Mouse (Mus musculus): ENCODE data around the gene Gkn3. TPM values are rescaled to one million over a fixed set of nuclear protein-coding genes. Genes with fewer than 3 reads are reported as not detected.

Gkn3 gene
- polyA plus RNA-seq, 1 experiment from 2014 or later, result 0.42 TPM

GRCm38 (mm10) chr6:87383926-87384691 lies 4.6 kb downstream of the Gkn3 start:
- no peak for ATAC-seq (ENCODE audit: low read depth)
- no peak overlapping the region for H3K27ac ChIP-seq (ENCODE audit: low read depth, low read length)
- 14% methylated on average over 24 of the region's 24 CpGs for WGBS
- H3K36me3 ChIP-seq (ENCODE audit: control insufficient read depth, insufficient read depth, low read length), result no peaks in the 10 kb centered on the region
- H3K4me3 ChIP-seq (ENCODE audit: low read depth, low read length), result peak overlapping the region; percentile 15; the same call in 1 of the 2 replicates
- no peaks in the 10 kb centered on the region for H3K4me1 ChIP-seq (ENCODE audit: control insufficient read depth, insufficient read depth, low read length)
- H3K4me2 ChIP-seq (ENCODE audit: low read depth, low read length), result peak overlapping the region; percentile 53
- no peaks in the 10 kb centered on the region for H3K27me3 ChIP-seq (ENCODE audit: control insufficient read depth, insufficient read depth, low read length)
- H3K9ac ChIP-seq (replicated peaks; ENCODE audit: low read depth, low read length), result no peak overlapping the region
- no peaks in the 10 kb centered on the region for H3K9me3 ChIP-seq (ENCODE audit: control insufficient read depth, low read length)

GRCm38 (mm10) chr6:87373057-87373456 lies 15.7 kb downstream of the Gkn3 start, which contains the start of gene Gkn2:
TSS of gene Gkn2 (plus strand) at chr6:87373357.
- 92% methylated on average over 9 of the region's 9 CpGs for WGBS
- no peak within 1 kb of the TSS for H3K4me2 ChIP-seq (ENCODE audit: low read depth, low read length)
- ATAC-seq (ENCODE audit: low read depth), result no peak

GRCm38 (mm10) chr6:87369223-87369622 lies 19.5 kb downstream of the Gkn3 start:
- no peak for ATAC-seq (ENCODE audit: low read depth)
- Histone ChIP-seq H3K27ac (ENCODE audit: low read depth, low read length) (no peak overlapping the region), H3K4me2 (ENCODE audit: low read depth, low read length) (no peak overlapping the region), H3K9ac (replicated peaks; ENCODE audit: low read depth, low read length) (no peak overlapping the region), H3K9me3 (ENCODE audit: control insufficient read depth, low read length) (no peaks in the 10 kb centered on the region), H3K27me3 (ENCODE audit: control insufficient read depth, insufficient read depth, low read length) (no peaks in the 10 kb centered on the region), H3K4me3 (ENCODE audit: low read depth, low read length) (no peak overlapping the region), H3K4me1 (ENCODE audit: control insufficient read depth, insufficient read depth, low read length) (no peaks in the 10 kb centered on the region), H3K36me3 (ENCODE audit: control insufficient read depth, insufficient read depth, low read length) (no peaks in the 10 kb centered on the region)
- 92% methylated on average over 5 of the region's 5 CpGs for WGBS

More at GRCm38 (mm10) chr6:87373057-87373456, 15.7 kb downstream of the Gkn3 start, which contains the start of gene Gkn2:
- Histone ChIP-seq H3K27ac (ENCODE audit: low read depth, low read length) (no peak within 1 kb of the TSS), H3K9me3 (ENCODE audit: control insufficient read depth, low read length) (no peaks in the 10 kb centered on the region), H3K4me3 (ENCODE audit: low read depth, low read length) (no peak within 1 kb of the TSS), H3K4me1 (ENCODE audit: control insufficient read depth, insufficient read depth, low read length) (no peaks in the 10 kb centered on the region), H3K9ac (replicated peaks; ENCODE audit: low read depth, low read length) (no peak within 1 kb of the TSS), H3K27me3 (ENCODE audit: control insufficient read depth, insufficient read depth, low read length) (no peaks in the 10 kb centered on the region), H3K36me3 (ENCODE audit: control insufficient read depth, insufficient read depth, low read length) (no peaks in the 10 kb centered on the region)

- WGBS, result 57% methylated on average over 5 of the region's 5 CpGs
- H3K9ac ChIP-seq (replicated peaks; ENCODE audit: low read depth, low read length), result no peak overlapping the region
- no peak overlapping the region for H3K4me3 ChIP-seq (ENCODE audit: low read depth, low read length)
- ATAC-seq (ENCODE audit: low read depth), result no peak
- no peaks in the 10 kb centered on the region for H3K27me3 ChIP-seq (ENCODE audit: control insufficient read depth, insufficient read depth, low read length)
- H3K36me3 ChIP-seq (ENCODE audit: control insufficient read depth, insufficient read depth, low read length), result no peaks in the 10 kb centered on the region
- H3K27ac ChIP-seq (ENCODE audit: low read depth, low read length), result no peak overlapping the region
- no peak overlapping the region for H3K4me2 ChIP-seq (ENCODE audit: low read depth, low read length)
- no peaks in the 10 kb centered on the region for H3K9me3 ChIP-seq (ENCODE audit: control insufficient read depth, low read length)
- no peaks in the 10 kb centered on the region for H3K4me1 ChIP-seq (ENCODE audit: control insufficient read depth, insufficient read depth, low read length)
Observed at GRCm38 (mm10) chr6:87354441-87354840, 34.3 kb downstream of the Gkn3 start.

GRCm38 (mm10) chr6:87350829-87351228 lies 37.9 kb downstream of the Gkn3 start, which contains the start of gene Gkn1:
TSS of gene Gkn1 (minus strand) at chr6:87350942.
- no peak within 1 kb of the TSS for H3K4me2 ChIP-seq (ENCODE audit: low read depth, low read length)
- no peak within 1 kb of the TSS for H3K27ac ChIP-seq (ENCODE audit: low read depth, low read length)
- H3K4me3 ChIP-seq (ENCODE audit: low read depth, low read length), result no peak within 1 kb of the TSS
- ATAC-seq (ENCODE audit: low read depth), result no peak
- H3K9ac ChIP-seq (replicated peaks; ENCODE audit: low read depth, low read length), result no peak within 1 kb of the TSS
- 92% methylated on average over 8 of the region's 8 CpGs for WGBS
- H3K4me1 ChIP-seq (ENCODE audit: control insufficient read depth, insufficient read depth, low read length), result no peaks in the 10 kb centered on the region
- H3K9me3 ChIP-seq (ENCODE audit: control insufficient read depth, low read length), result no peaks in the 10 kb centered on the region
- no peaks in the 10 kb centered on the region for H3K27me3 ChIP-seq (ENCODE audit: control insufficient read depth, insufficient read depth, low read length)
- H3K36me3 ChIP-seq (ENCODE audit: control insufficient read depth, insufficient read depth, low read length), result no peaks in the 10 kb centered on the region

GRCm38 (mm10) chr6:87335935-87336295 lies 52.8 kb downstream of the Gkn3 start:
- WGBS, result 34% methylated on average over 6 of the region's 6 CpGs
- Histone ChIP-seq H3K4me3 (ENCODE audit: low read depth, low read length) (no peak overlapping the region), H3K4me1 (ENCODE audit: control insufficient read depth, insufficient read depth, low read length) (peaks cover 4% of the 10 kb centered on the region; the same call in 1 of the 2 replicates), H3K9ac (replicated peaks; ENCODE audit: low read depth, low read length) (no peak overlapping the region), H3K27ac (ENCODE audit: low read depth, low read length) (no peak overlapping the region), H3K36me3 (ENCODE audit: control insufficient read depth, insufficient read depth, low read length) (no peaks in the 10 kb centered on the region), H3K9me3 (ENCODE audit: control insufficient read depth, low read length) (no peaks in the 10 kb centered on the region), H3K27me3 (ENCODE audit: control insufficient read depth, insufficient read depth, low read length) (no peaks in the 10 kb centered on the region), H3K4me2 (ENCODE audit: low read depth, low read length) (no peak overlapping the region)
- ATAC-seq (ENCODE audit: low read depth), result no peak

- Histone ChIP-seq H3K4me1 (ENCODE audit: control insufficient read depth, insufficient read depth, low read length) (peaks cover 4% of the 10 kb centered on the region; the same call in 1 of the 2 replicates), H3K4me2 (ENCODE audit: low read depth, low read length) (peak within 1 kb of the TSS; percentile 83), H3K27ac (ENCODE audit: low read depth, low read length) (peak within 1 kb of the TSS; percentile 60; the same call in 1 of the 2 replicates), H3K4me3 (ENCODE audit: low read depth, low read length) (peak within 1 kb of the TSS; percentile 58), H3K9ac (replicated peaks; ENCODE audit: low read depth, low read length) (peak within 1 kb of the TSS; percentile 68), H3K9me3 (ENCODE audit: control insufficient read depth, low read length) (no peaks in the 10 kb centered on the region), H3K36me3 (ENCODE audit: control insufficient read depth, insufficient read depth, low read length) (no peaks in the 10 kb centered on the region), H3K27me3 (ENCODE audit: control insufficient read depth, insufficient read depth, low read length) (no peaks in the 10 kb centered on the region)
- peak; percentile 86 for ATAC-seq (ENCODE audit: low read depth)
- WGBS, result under 1% methylated on average over 49 of the region's 54 CpGs
Observed at GRCm38 (mm10) chr6:87335091-87335934, 53.4 kb downstream of the Gkn3 start, which contains the start of gene Antxr1. TSS of gene Antxr1 (minus strand) at chr6:87335821.

- 10% methylated on average over 11 of the region's 11 CpGs for WGBS
- no peak for ATAC-seq (ENCODE audit: low read depth)
- Histone ChIP-seq H3K27me3 (ENCODE audit: control insufficient read depth, insufficient read depth, low read length) (no peaks in the 10 kb centered on the region), H3K4me2 (ENCODE audit: low read depth, low read length) (peak overlapping the region; percentile 83), H3K9ac (replicated peaks; ENCODE audit: low read depth, low read length) (peak overlapping the region; percentile 68), H3K27ac (ENCODE audit: low read depth, low read length) (peak overlapping the region; percentile 60; the same call in 1 of the 2 replicates), H3K9me3 (ENCODE audit: control insufficient read depth, low read length) (no peaks in the 10 kb centered on the region), H3K4me1 (ENCODE audit: control insufficient read depth, insufficient read depth, low read length) (peaks cover 4% of the 10 kb centered on the region; the same call in 1 of the 2 replicates), H3K36me3 (ENCODE audit: control insufficient read depth, insufficient read depth, low read length) (no peaks in the 10 kb centered on the region), H3K4me3 (ENCODE audit: low read depth, low read length) (peak overlapping the region; percentile 58)
Observed at GRCm38 (mm10) chr6:87334361-87335090, 54.2 kb downstream of the Gkn3 start.
